Comparison of ENCODE assay signal across 15 mouse cellular contexts in genomic region chr11:94513452-94513851, GRCm38 (mm10). TPM values are rescaled to one million over a fixed set of nuclear protein-coding genes. Genes with fewer than 3 reads are reported as not detected.
"Had no signal": no experiment of that assay in that cellular context is flagged by ENCODE, and none has a peak within 500 bp of the region (broad histone marks: within the 10 kb centered on the region; RNA-seq: fewer than 3 reads in every experiment).

No protein-coding gene starts in this region.

- H3K27ac ChIP-seq: limb, embryonic 15.5 days; liver, embryonic 12.5 days; midbrain, embryonic 12.5 days; neural tube, embryonic 13.5 days had no signal

- H3K9me3 ChIP-seq: limb, embryonic 15.5 days; liver, embryonic 12.5 days; midbrain, embryonic 12.5 days; neural tube, embryonic 13.5 days had no signal

- H3K4me2 ChIP-seq: limb, embryonic 15.5 days; liver, embryonic 12.5 days; midbrain, embryonic 12.5 days; neural tube, embryonic 13.5 days had no signal

- H3K4me3 ChIP-seq: limb, embryonic 15.5 days; liver, embryonic 12.5 days; midbrain, embryonic 12.5 days; neural tube, embryonic 13.5 days had no signal

- DNase-seq: kidney, adult 18-20 months; kidney, postnatal 14 days; left cerebral cortex, postnatal 4 days; lung, postnatal 10 days; right cerebral cortex, postnatal 14 days; thymus, postnatal 14 days had no signal

- H3K9ac ChIP-seq: limb, embryonic 15.5 days; liver, embryonic 12.5 days; midbrain, embryonic 12.5 days; neural tube, embryonic 13.5 days had no signal

- H3K27me3 ChIP-seq: limb, embryonic 15.5 days; midbrain, embryonic 12.5 days; neural tube, embryonic 13.5 days had no signal

- H3K36me3 ChIP-seq: limb, embryonic 15.5 days; liver, embryonic 12.5 days; midbrain, embryonic 12.5 days; neural tube, embryonic 13.5 days had no signal

- H3K4me1 ChIP-seq: limb, embryonic 15.5 days; liver, embryonic 12.5 days; midbrain, embryonic 12.5 days; neural tube, embryonic 13.5 days had no signal

- ATAC-seq: liver, embryonic 12.5 days; midbrain, embryonic 16.5 days had no signal

RNA-seq across cellular contexts. Expression of gene Mycbpap, which starts 8.1 kb away (rescaled TPM):
- total RNA-seq: megakaryocyte-erythroid progenitor cell, adult 5-6 weeks had no signal
- polyA plus RNA-seq: liver, embryonic 16.5 days had no signal

RNA-seq across cellular contexts. Expression of gene Epn3, which starts 13.7 kb away (rescaled TPM):
- total RNA-seq: megakaryocyte-erythroid progenitor cell, adult 5-6 weeks had no signal
- polyA plus RNA-seq: liver, embryonic 12.5 days had no signal

RNA-seq across cellular contexts. Expression of gene Spata20, which starts 27.5 kb away (rescaled TPM):
- total RNA-seq: left cerebral cortex, adult 18-20 months; megakaryocyte-erythroid progenitor cell, adult 5-6 weeks had no signal
- polyA plus RNA-seq: liver, embryonic 12.5 days; liver, embryonic 16.5 days; spleen, adult 2 months had no signal
